Mouse (Mus musculus): ENCODE data around the gene Xndc1.

GRCm38 (mm10) chr7:102109746-102110145, 44.4 kb downstream of the Xndc1 start:
- TF ChIP-seq CTCF (IDR thresholded peaks at IDR 0.05; ENCODE audit: low read depth, low read length) = no peak
- TF ChIP-seq POLR2A (IDR thresholded peaks at IDR 0.05; ENCODE audit: borderline replicate concordance, low read depth, low read length) = no peak
